Mouse (Mus musculus) embryonic facial prominence, embryonic 11.5 days (tissue): ENCODE data around the gene Itgae. TPM values are rescaled to one million over a fixed set of nuclear protein-coding genes. Genes with fewer than 3 reads are reported as not detected.

Experiments used
- ATAC-seq: fragments of 200-750 bp; cut with Nextera tagmentation; replicated peaks from 2 replicates; pipeline ENCODE4 v1.8.0; 2017; ENCODE audit warnings: low read depth; ENCODE audit not compliant: insufficient number of reproducible peaks, low FRiP score, low TSS enrichment
- DNase-seq: peaks from one replicate; pipeline ENCODE4 v3.0.0-alpha.2; 2015; ENCODE audit warnings: low spot score
- H3K27ac ChIP-seq: fragments of 300-500 bp; sonication (generic); replicated peaks from 2 replicates; pipeline ENCODE4 v1.5.1; 2014; ENCODE audit warnings: mild to moderate bottlenecking, low read depth, low read length, control low read depth
- H3K27me3 ChIP-seq: fragments of 300-500 bp; sonication (generic); 2 replicates; pipeline ENCODE4 v1.6.1; 2014; ENCODE audit warnings: mild to moderate bottlenecking, low read length, moderate library complexity, mixed read lengths; ENCODE audit not compliant: control insufficient read depth, insufficient read depth
- H3K36me3 ChIP-seq: fragments of 300-500 bp; sonication (generic); replicated peaks from 2 replicates; pipeline ENCODE4 v1.6.1; 2014; ENCODE audit warnings: low read depth, mild to moderate bottlenecking, low read length, moderate library complexity, mixed read lengths; ENCODE audit not compliant: control insufficient read depth, insufficient read depth
- H3K4me1 ChIP-seq: fragments of 300-500 bp; sonication (generic); 2 replicates; pipeline ENCODE4 v1.6.1; 2014; ENCODE audit warnings: low read length, mixed read lengths; ENCODE audit not compliant: control insufficient read depth, insufficient read depth
- H3K4me2 ChIP-seq: fragments of 300-500 bp; sonication (generic); 2 replicates; pipeline ENCODE4 v1.6.1; 2014; ENCODE audit warnings: low read depth, mild to moderate bottlenecking, control low read depth, low read length, moderate library complexity
- H3K4me3 ChIP-seq: fragments of 300-500 bp; sonication (generic); 2 replicates; pipeline ENCODE4 v1.5.1; 2014; ENCODE audit warnings: low read depth, low read length, control low read depth
- H3K9ac ChIP-seq: fragments of 300-500 bp; sonication (generic); replicated peaks from 2 replicates; pipeline ENCODE4 v1.6.1; 2014; ENCODE audit warnings: mild to moderate bottlenecking, control low read depth, low read length
- H3K9me3 ChIP-seq: fragments of 300-500 bp; sonication (generic); replicated peaks from 2 replicates; pipeline ENCODE4 v1.6.1; 2016; ENCODE audit warnings: mild to moderate bottlenecking, low read length, inconsistent platforms, mixed read lengths; ENCODE audit not compliant: control insufficient read depth
- WGBS: fragments of 180-500 bp; shearing (Covaris S2); extraction: QIAGEN DNeasy Blood & Tissue Kit; methylation state at CpG from one replicate; pipeline ENCODE4 v1.1.7; 2014; 5-methylcytosine and 5-hydroxymethylcytosine counted together
- polyA plus RNA-seq: library from polyadenylated mRNA; unstranded; fragments of >200 nt; fragmentation: Nextera tagmentation; extraction: Ambion mirVana; gene quantifications from 2 replicates; pipeline ENCODE4 v1.2.1, GENCODE M21; 2014

Itgae gene
- polyA plus RNA-seq, 1 experiment from 2014 or later, result 0.17 TPM

GRCm38 (mm10) chr11:73161616-73162015 lies 71.2 kb downstream of the Itgae start:
- DNase-seq (no peak), ATAC-seq (no peak)
- no peaks in the 10 kb centered on the region for H3K4me1 ChIP-seq
- H3K4me2 ChIP-seq, result no peak overlapping the region
- no peaks in the 10 kb centered on the region for H3K36me3 ChIP-seq
- no peaks in the 10 kb centered on the region for H3K9me3 ChIP-seq
- 87% methylated on average over 4 of the region's 4 CpGs for WGBS
- H3K4me3 ChIP-seq, result no peak overlapping the region
- peaks cover 14% of the 10 kb centered on the region for H3K27me3 ChIP-seq
- no peak overlapping the region for H3K9ac ChIP-seq
- H3K27ac ChIP-seq, result no peak overlapping the region

GRCm38 (mm10) chr11:73162284-73162683 lies 71.9 kb downstream of the Itgae start:
- DNase-seq (no peak), ATAC-seq (no peak)
- Histone ChIP-seq H3K4me2 (no peak overlapping the region), H3K4me1 (no peaks in the 10 kb centered on the region), H3K36me3 (no peaks in the 10 kb centered on the region), H3K4me3 (no peak overlapping the region), H3K27me3 (peaks cover 14% of the 10 kb centered on the region), H3K27ac (no peak overlapping the region), H3K9ac (no peak overlapping the region), H3K9me3 (no peaks in the 10 kb centered on the region)
- 76% methylated on average over 5 of the region's 5 CpGs for WGBS

GRCm38 (mm10) chr11:73168071-73168470 lies 77.7 kb downstream of the Itgae start:
- no peak overlapping the region for H3K4me2 ChIP-seq
- H3K36me3 ChIP-seq, result no peaks in the 10 kb centered on the region
- no peak overlapping the region for H3K27ac ChIP-seq
- H3K4me1 ChIP-seq, result no peaks in the 10 kb centered on the region
- no peaks in the 10 kb centered on the region for H3K27me3 ChIP-seq
- no peak overlapping the region for H3K9ac ChIP-seq
- no peaks in the 10 kb centered on the region for H3K9me3 ChIP-seq
- 84% methylated on average over 8 of the region's 8 CpGs for WGBS
- ATAC-seq (no peak), DNase-seq (no peak)
- H3K4me3 ChIP-seq, result no peak overlapping the region

GRCm38 (mm10) chr11:73168576-73168975 lies 78.2 kb downstream of the Itgae start:
- Histone ChIP-seq H3K9ac (no peak overlapping the region), H3K27me3 (no peaks in the 10 kb centered on the region), H3K27ac (no peak overlapping the region), H3K4me3 (no peak overlapping the region), H3K9me3 (no peaks in the 10 kb centered on the region), H3K36me3 (no peaks in the 10 kb centered on the region), H3K4me2 (no peak overlapping the region), H3K4me1 (no peaks in the 10 kb centered on the region)
- no peak for ATAC-seq
- 87% methylated on average over 6 of the region's 6 CpGs for WGBS
- DNase-seq, result no peak

GRCm38 (mm10) chr11:73169231-73169630 lies 78.8 kb downstream of the Itgae start:
- WGBS, result 50% methylated on average over 4 of the region's 4 CpGs
- DNase-seq (peak; percentile 71), ATAC-seq (peak; percentile 45; the same call in 1 of the 2 replicates)
- H3K27me3 ChIP-seq, result no peaks in the 10 kb centered on the region
- H3K4me1 ChIP-seq, result no peaks in the 10 kb centered on the region
- H3K9ac ChIP-seq, result no peak overlapping the region
- H3K9me3 ChIP-seq, result no peaks in the 10 kb centered on the region
- no peak overlapping the region for H3K27ac ChIP-seq
- H3K4me2 ChIP-seq, result no peak overlapping the region
- H3K4me3 ChIP-seq, result no peak overlapping the region
- no peaks in the 10 kb centered on the region for H3K36me3 ChIP-seq

- WGBS, result 68% methylated on average over 5 of the region's 5 CpGs
- no peaks in the 10 kb centered on the region for H3K27me3 ChIP-seq
- ATAC-seq, result no peak
- H3K27ac ChIP-seq, result no peak overlapping the region
- no peak for DNase-seq
- H3K4me2 ChIP-seq, result no peak overlapping the region
- no peaks in the 10 kb centered on the region; the same call in 1 of the 2 replicates for H3K36me3 ChIP-seq
- H3K4me1 ChIP-seq, result no peaks in the 10 kb centered on the region
- no peaks in the 10 kb centered on the region for H3K9me3 ChIP-seq
- H3K9ac ChIP-seq, result no peak overlapping the region
- no peak overlapping the region for H3K4me3 ChIP-seq
Measured at GRCm38 (mm10) chr11:73172186-73172585, 81.8 kb downstream of the Itgae start.

GRCm38 (mm10) chr11:73175612-73176011 lies 85.2 kb downstream of the Itgae start:
- H3K9me3 ChIP-seq, result no peaks in the 10 kb centered on the region
- H3K4me1 ChIP-seq, result no peaks in the 10 kb centered on the region
- H3K36me3 ChIP-seq, result no peaks in the 10 kb centered on the region; the same call in 1 of the 2 replicates
- ATAC-seq (no peak), DNase-seq (no peak)
- 0 out of 2 replicates have a peak overlapping the region, but pooled peaks have one; percentile 87 for H3K9ac ChIP-seq
- no peaks in the 10 kb centered on the region for H3K27me3 ChIP-seq
- H3K4me2 ChIP-seq, result peak overlapping the region; percentile 47
- H3K27ac ChIP-seq, result no peak overlapping the region
- peak overlapping the region; percentile 85 for H3K4me3 ChIP-seq
- 39% methylated on average over 8 of the region's 8 CpGs for WGBS

GRCm38 (mm10) chr11:73176186-73176585 lies 85.8 kb downstream of the Itgae start:
- DNase-seq (no peak), ATAC-seq (no peak)
- H3K9ac ChIP-seq, result peak overlapping the region; percentile 87
- H3K27me3 ChIP-seq, result no peaks in the 10 kb centered on the region
- H3K9me3 ChIP-seq, result no peaks in the 10 kb centered on the region
- H3K4me3 ChIP-seq, result peak overlapping the region; percentile 85
- peak overlapping the region; percentile 65; the same call in 1 of the 2 replicates for H3K27ac ChIP-seq
- under 1% methylated on average over 15 of the region's 15 CpGs for WGBS
- no peaks in the 10 kb centered on the region for H3K4me1 ChIP-seq
- no peaks in the 10 kb centered on the region; the same call in 1 of the 2 replicates for H3K36me3 ChIP-seq
- peak overlapping the region; percentile 47 for H3K4me2 ChIP-seq
